Mouse (Mus musculus) midbrain, embryonic 11.5 days (tissue): ENCODE measurements around the gene Agtpbp1. TPM values are rescaled to one million over a fixed set of nuclear protein-coding genes. Genes with fewer than 3 reads are reported as not detected.

ENCODE experiments used
- ATAC-seq: fragments of 200-750 bp; cut with Nextera tagmentation; 2 replicates; pipeline ENCODE4 v1.8.0; 2017; ENCODE audit warnings: moderate TSS enrichment, moderate library complexity; ENCODE audit not compliant: low FRiP score
- DNase-seq: peaks from one replicate; pipeline ENCODE4 v3.0.0; 2015; ENCODE audit warnings: low spot score; ENCODE audit errors: missing footprints
- H3K27ac ChIP-seq: fragments of 300-500 bp; sonication (generic); 2 replicates; pipeline ENCODE4 v1.5.1; 2014; ENCODE audit warnings: low read depth, low read length
- H3K27me3 ChIP-seq: fragments of 300-500 bp; sonication (generic); 2 replicates; pipeline ENCODE4 v1.6.1; 2014; ENCODE audit warnings: mild to moderate bottlenecking, low read length, moderate library complexity, mixed read lengths; ENCODE audit not compliant: control insufficient read depth, insufficient read depth
- H3K36me3 ChIP-seq: fragments of 300-500 bp; sonication (generic); 2 replicates; pipeline ENCODE4 v1.6.1; 2014; ENCODE audit warnings: mild to moderate bottlenecking, low read length, moderate library complexity, mixed read lengths; ENCODE audit not compliant: control insufficient read depth, insufficient read depth
- H3K4me1 ChIP-seq: fragments of 300-500 bp; sonication (generic); 2 replicates; pipeline ENCODE4 v1.6.1; 2014; ENCODE audit warnings: low read length; ENCODE audit not compliant: control insufficient read depth, insufficient read depth
- H3K4me2 ChIP-seq: fragments of 300-500 bp; sonication (generic); 2 replicates; pipeline ENCODE4 v1.6.1; 2014; ENCODE audit warnings: mild to moderate bottlenecking, moderate library complexity
- H3K4me3 ChIP-seq: fragments of 300-500 bp; sonication (generic); 2 replicates; pipeline ENCODE4 v1.5.1; 2014; ENCODE audit warnings: low read depth, low read length
- H3K9ac ChIP-seq: fragments of 300-500 bp; sonication (generic); 2 replicates; pipeline ENCODE4 v1.6.1; 2014; ENCODE audit warnings: low read length
- H3K9me3 ChIP-seq: fragments of 300-500 bp; sonication (generic); 2 replicates; pipeline ENCODE4 v1.6.1; 2016; ENCODE audit warnings: low read length; ENCODE audit not compliant: control insufficient read depth
- WGBS: fragments of 180-500 bp; shearing (Covaris S2); extraction: QIAGEN DNeasy Blood & Tissue Kit; methylation state at CpG from one replicate; pipeline ENCODE4 v1.1.7; 2014; 5-methylcytosine and 5-hydroxymethylcytosine counted together
- polyA plus RNA-seq: library from polyadenylated mRNA; unstranded; fragments of >200 nt; fragmentation: Nextera tagmentation; extraction: Ambion mirVana; gene quantifications from 2 replicates; pipeline ENCODE4 v1.2.1, GENCODE M21; 2014

Agtpbp1 gene
- polyA plus RNA-seq, 1 experiment from 2014 or later, result 22.9 TPM

- DNase-seq (no peak), ATAC-seq (no peak)
- Histone ChIP-seq H3K4me1 (no peaks in the 10 kb centered on the region), H3K27me3 (no peaks in the 10 kb centered on the region), H3K4me3 (no peak overlapping the region), H3K4me2 (no peak overlapping the region), H3K36me3 (no peaks in the 10 kb centered on the region), H3K9ac (no peak overlapping the region), H3K27ac (no peak overlapping the region), H3K9me3 (no peaks in the 10 kb centered on the region)
- WGBS, result 93% methylated on average over 4 of the region's 4 CpGs
Observed at GRCm38 (mm10) chr13:59564505-59564904, 20.5 kb downstream of the Agtpbp1 start.

- Histone ChIP-seq H3K27ac (no peak overlapping the region), H3K4me1 (peaks cover 4% of the 10 kb centered on the region; the same call in 1 of the 2 replicates), H3K27me3 (no peaks in the 10 kb centered on the region), H3K36me3 (no peaks in the 10 kb centered on the region), H3K9me3 (no peaks in the 10 kb centered on the region), H3K9ac (no peak overlapping the region), H3K4me2 (no peak overlapping the region), H3K4me3 (no peak overlapping the region)
- DNase-seq (no peak), ATAC-seq (no peak)
- 88% methylated on average over 2 of the region's 2 CpGs for WGBS
Observed at GRCm38 (mm10) chr13:59562471-59562870, 22.6 kb downstream of the Agtpbp1 start.

- ATAC-seq (no peak), DNase-seq (no peak)
- WGBS, result 94% methylated on average over 5 of the region's 5 CpGs
- H3K4me2 ChIP-seq, result no peak overlapping the region
- H3K9me3 ChIP-seq, result no peaks in the 10 kb centered on the region
- H3K27ac ChIP-seq, result no peak overlapping the region
- H3K36me3 ChIP-seq, result no peaks in the 10 kb centered on the region
- no peak overlapping the region for H3K4me3 ChIP-seq
- H3K27me3 ChIP-seq, result peaks cover 2% of the 10 kb centered on the region; the same call in 1 of the 2 replicates
- H3K4me1 ChIP-seq, result peaks cover 12% of the 10 kb centered on the region
- no peak overlapping the region for H3K9ac ChIP-seq
Observed at GRCm38 (mm10) chr13:59558776-59559175, 26.3 kb downstream of the Agtpbp1 start.

- H3K27me3 ChIP-seq, result peaks cover 2% of the 10 kb centered on the region; the same call in 1 of the 2 replicates
- ATAC-seq (peak; percentile 90), DNase-seq (peak; percentile 98)
- peak overlapping the region; percentile 94 for H3K4me2 ChIP-seq
- peaks cover 12% of the 10 kb centered on the region for H3K4me1 ChIP-seq
- H3K36me3 ChIP-seq, result no peaks in the 10 kb centered on the region
- H3K4me3 ChIP-seq, result peak overlapping the region; percentile 85
- H3K27ac ChIP-seq, result 0 out of 2 replicates have a peak overlapping the region, but pooled peaks have one; percentile 30
- H3K9me3 ChIP-seq, result no peaks in the 10 kb centered on the region
- H3K9ac ChIP-seq, result peak overlapping the region; percentile 78
- under 1% methylated on average over 39 of the region's 73 CpGs for WGBS
Observed at GRCm38 (mm10) chr13:59557185-59557985, 27.6 kb downstream of the Agtpbp1 start.

- Histone ChIP-seq H3K4me3 (peak overlapping the region; percentile 85), H3K9ac (peak overlapping the region; percentile 78), H3K36me3 (no peaks in the 10 kb centered on the region), H3K4me2 (peak overlapping the region; percentile 94), H3K27me3 (peaks cover 2% of the 10 kb centered on the region; the same call in 1 of the 2 replicates), H3K9me3 (no peaks in the 10 kb centered on the region), H3K4me1 (peaks cover 12% of the 10 kb centered on the region), H3K27ac (peak overlapping the region; percentile 30; the same call in 1 of the 2 replicates)
- ATAC-seq (peak; percentile 84), DNase-seq (peak; percentile 93)
- under 1% methylated on average over 40 of the region's 45 CpGs for WGBS
Observed at GRCm38 (mm10) chr13:59556670-59557069, 28.4 kb downstream of the Agtpbp1 start.

GRCm38 (mm10) chr13:59555613-59556192 is 29.3 kb downstream of the Agtpbp1 start:
- no peak overlapping the region for H3K9ac ChIP-seq
- peaks cover 12% of the 10 kb centered on the region for H3K4me1 ChIP-seq
- ATAC-seq, result no peak
- 89% methylated on average over 8 of the region's 8 CpGs for WGBS
- peaks cover 2% of the 10 kb centered on the region; the same call in 1 of the 2 replicates for H3K27me3 ChIP-seq
- no peak overlapping the region for H3K27ac ChIP-seq
- H3K36me3 ChIP-seq, result no peaks in the 10 kb centered on the region
- H3K4me2 ChIP-seq, result no peak overlapping the region
- DNase-seq, result peak; percentile 83
- H3K4me3 ChIP-seq, result no peak overlapping the region
- no peaks in the 10 kb centered on the region for H3K9me3 ChIP-seq

- ATAC-seq, result no peak
- H3K4me2 ChIP-seq, result no peak overlapping the region
- no peaks in the 10 kb centered on the region for H3K9me3 ChIP-seq
- no peak overlapping the region for H3K27ac ChIP-seq
- peaks cover 12% of the 10 kb centered on the region for H3K4me1 ChIP-seq
- no peaks in the 10 kb centered on the region for H3K36me3 ChIP-seq
- peaks cover 2% of the 10 kb centered on the region; the same call in 1 of the 2 replicates for H3K27me3 ChIP-seq
- H3K4me3 ChIP-seq, result no peak overlapping the region
- 85% methylated on average over 17 of the region's 17 CpGs for WGBS
- DNase-seq, result no peak
- no peak overlapping the region for H3K9ac ChIP-seq
Observed at GRCm38 (mm10) chr13:59554772-59555505, 30.1 kb downstream of the Agtpbp1 start.

GRCm38 (mm10) chr13:59552751-59553150 is 32.3 kb downstream of the Agtpbp1 start:
- Histone ChIP-seq H3K36me3 (no peaks in the 10 kb centered on the region), H3K9me3 (no peaks in the 10 kb centered on the region), H3K27ac (no peak overlapping the region), H3K4me2 (no peak overlapping the region), H3K27me3 (peaks cover 2% of the 10 kb centered on the region; the same call in 1 of the 2 replicates), H3K9ac (no peak overlapping the region), H3K4me3 (no peak overlapping the region), H3K4me1 (peaks cover 10% of the 10 kb centered on the region)
- DNase-seq (no peak), ATAC-seq (no peak)
- 76% methylated on average over 2 of the region's 2 CpGs for WGBS
